Mouse (Mus musculus) gastrocnemius, postnatal 25 days (tissue): Measurements from ENCODE around the gene Maml2. TPM values are rescaled to one million over a fixed set of nuclear protein-coding genes. Genes with fewer than 3 reads are reported as not detected.
A peak's percentile ranks its signal among the peaks of the same experiment; 100 is the strongest.

Experiments
- DNase-seq: peaks from one replicate; pipeline ENCODE4 v3.0.0; 2022
- long read RNA-seq, 2 experiments: library from polyadenylated mRNA; stranded (forward); transcript quantifications; one replicate each; pipeline ENCODE4 v2.0.0; 2021
- total RNA-seq, 2 experiments: library from RNA; stranded (reverse); gene quantifications; 1 replicate in 1 of 2; 2 replicates in 1 of 2; pipeline ENCODE4 v1.2.3; 2021

The Maml2 gene
- 1 to 10 TPM; 2.1 to 3.2 TPM for total RNA-seq
- long read RNA-seq, experiment 1, result 0 reads
- long read RNA-seq, experiment 2, partial matches to known transcripts, result 0 of 1 reads
- long read RNA-seq, experiment 2, other reads (novel, unspliced or antisense), result 1 of 1 reads

- peak; percentile 70 for DNase-seq
Observed at GRCm38 (mm10) chr9:13297668-13298512, at the start of gene Maml2. Gene Maml2 (plus strand): TSS chr9:13297957.

GRCm38 (mm10) chr9:13248104-13248503, 49.7 kb upstream of the Maml2 start:
- no peak for DNase-seq

- DNase-seq, result no peak
Observed at GRCm38 (mm10) chr9:13251251-13251650, 46.5 kb upstream of the Maml2 start.

GRCm38 (mm10) chr9:13256726-13257125, 41.0 kb upstream of the Maml2 start:
- no peak for DNase-seq

- no peak for DNase-seq
Observed at GRCm38 (mm10) chr9:13258173-13258572, 39.6 kb upstream of the Maml2 start.

GRCm38 (mm10) chr9:13260980-13261379, 36.8 kb upstream of the Maml2 start:
- DNase-seq, result no peak

GRCm38 (mm10) chr9:13273219-13273618, 24.5 kb upstream of the Maml2 start:
- no peak for DNase-seq

- no peak for DNase-seq
Observed at GRCm38 (mm10) chr9:13287482-13287881, 10.3 kb upstream of the Maml2 start.

GRCm38 (mm10) chr9:13296274-13297121, 1.3 kb upstream of the Maml2 start:
- DNase-seq, result peak; percentile 88

- no peak for DNase-seq
Observed at GRCm38 (mm10) chr9:13297122-13297667, 562 bp upstream of the Maml2 start.

GRCm38 (mm10) chr9:13298513-13298878, 739 bp downstream of the Maml2 start:
- DNase-seq, result no peak

- DNase-seq, result no peak
Observed at GRCm38 (mm10) chr9:13299190-13299589, 1.4 kb downstream of the Maml2 start.

- no peak for DNase-seq
Observed at GRCm38 (mm10) chr9:13300041-13300441, 2.3 kb downstream of the Maml2 start.

GRCm38 (mm10) chr9:13300891-13301782, 3.4 kb downstream of the Maml2 start:
- DNase-seq, result no peak

- DNase-seq, result no peak
Observed at GRCm38 (mm10) chr9:13302183-13302825, 4.5 kb downstream of the Maml2 start.

GRCm38 (mm10) chr9:13303099-13303771, 5.5 kb downstream of the Maml2 start:
- no peak for DNase-seq

- DNase-seq, result peak; percentile 21
Observed at GRCm38 (mm10) chr9:13303976-13304375, 6.2 kb downstream of the Maml2 start.

GRCm38 (mm10) chr9:13306471-13306870, 8.7 kb downstream of the Maml2 start:
- no peak for DNase-seq

- no peak for DNase-seq
Observed at GRCm38 (mm10) chr9:13307226-13307625, 9.5 kb downstream of the Maml2 start.

GRCm38 (mm10) chr9:13308718-13309117, 11.0 kb downstream of the Maml2 start:
- DNase-seq, result no peak
